Mouse (Mus musculus) testis, adult 2 months (tissue): ENCODE results near the gene Zmiz2.

Experiments
- CTCF ChIP-seq: fragments of 200-500 bp; IDR thresholded peaks from 2 replicates; pipeline ENCODE4 v1.5.1; 2012; ENCODE audit warnings: low read depth, mild to moderate bottlenecking, inconsistent platforms, low read length, moderate library complexity; ENCODE audit not compliant: control insufficient read depth, insufficient read depth, insufficient replicate concordance
- POLR2A ChIP-seq: fragments of 200-500 bp; IDR thresholded peaks from 2 replicates; pipeline ENCODE4 v1.6.1; 2012; ENCODE audit warnings: low read depth, mild to moderate bottlenecking, inconsistent platforms, low read length, moderate library complexity; ENCODE audit not compliant: control insufficient read depth

- TF ChIP-seq CTCF, result no peak
- no peak for TF ChIP-seq POLR2A
Measured at GRCm38 (mm10) chr11:6404699-6405566, 16.1 kb downstream of the Zmiz2 start.
